Mouse (Mus musculus) megakaryocyte, embryonic 14.5 days (primary cell): Measurements from ENCODE around the gene Crb3. TPM values are rescaled to one million over a fixed set of nuclear protein-coding genes. Genes with fewer than 3 reads are reported as not detected.
"Not testable (repeated sequence)": the region's sequence is repeated elsewhere in the genome, so short reads cannot be mapped to it uniquely, and the experiment has no call there.

Experiments used
- H3K27me3 ChIP-seq: replicated peaks from 2 replicates; pipeline ENCODE3; 2012; ENCODE audit warnings: inconsistent platforms
- H3K36me3 ChIP-seq: replicated peaks from 2 replicates; pipeline ENCODE3; 2012; ENCODE audit warnings: low read length, inconsistent platforms, mixed read lengths
- H3K4me1 ChIP-seq: 2 replicates; pipeline ENCODE4 v1.6.1; 2012; ENCODE audit warnings: inconsistent platforms
- H3K4me3 ChIP-seq: replicated peaks from 2 replicates; pipeline ENCODE3; 2012; ENCODE audit warnings: moderate library complexity, mild to moderate bottlenecking, inconsistent platforms
- H3K9me3 ChIP-seq: 2 replicates; pipeline ENCODE4 v1.6.1; 2012; ENCODE audit warnings: inconsistent platforms
- FLI1 ChIP-seq: IDR thresholded peaks from 2 replicates; pipeline ENCODE4 v1.6.1; 2012; ENCODE audit warnings: low read length, inconsistent platforms, mixed read lengths
- GATA1 ChIP-seq: IDR thresholded peaks from 3 replicates; pipeline ENCODE4 v1.6.1; 2012; ENCODE audit warnings: mixed read lengths, low read length, inconsistent platforms, borderline replicate concordance
- polyA plus RNA-seq: library from polyadenylated mRNA; stranded (reverse); fragments of >175 nt; gene quantifications from 2 replicates; pipeline ENCODE4 v1.2.3, GENCODE M21; 2012; ENCODE audit warnings: low replicate concordance; ENCODE audit not compliant: insufficient read depth

Gene Crb3
- polyA plus RNA-seq, 1 experiment, result 0.11 TPM

GRCm38 (mm10) chr17:57031661-57032420 lies 27.1 kb upstream of the Crb3 start:
- no peak for TF ChIP-seq FLI1
- TF ChIP-seq GATA1, result 0 out of 3 replicates have a peak, but pooled peaks have one; percentile 36
- peak overlapping the region; percentile 94 for H3K4me3 ChIP-seq
- peaks cover 42% of the 10 kb centered on the region for H3K4me1 ChIP-seq
- no peaks in the 10 kb centered on the region for H3K27me3 ChIP-seq
- peaks cover 23% of the 10 kb centered on the region for H3K36me3 ChIP-seq
- H3K9me3 ChIP-seq, result no peaks in the 10 kb centered on the region

- no peak for TF ChIP-seq FLI1
- no peak for TF ChIP-seq GATA1
- Histone ChIP-seq H3K27me3 (no peaks in the 10 kb centered on the region), H3K4me3 (no peak overlapping the region), H3K9me3 (no peaks in the 10 kb centered on the region), H3K36me3 (peaks cover 13% of the 10 kb centered on the region), H3K4me1 (peaks cover 37% of the 10 kb centered on the region)
Measured at GRCm38 (mm10) chr17:57032854-57033253, 26.1 kb upstream of the Crb3 start.

GRCm38 (mm10) chr17:57038978-57039377 lies 19.9 kb upstream of the Crb3 start:
- H3K9me3 ChIP-seq, result peaks cover 3% of the 10 kb centered on the region; the same call in 1 of the 2 replicates
- peaks cover 22% of the 10 kb centered on the region for H3K27me3 ChIP-seq
- H3K4me1 ChIP-seq, result peaks cover 30% of the 10 kb centered on the region
- no peaks in the 10 kb centered on the region for H3K36me3 ChIP-seq
- TF ChIP-seq FLI1 (no peak), GATA1 (no peak)
- H3K4me3 ChIP-seq, result no peak overlapping the region

DNA sequence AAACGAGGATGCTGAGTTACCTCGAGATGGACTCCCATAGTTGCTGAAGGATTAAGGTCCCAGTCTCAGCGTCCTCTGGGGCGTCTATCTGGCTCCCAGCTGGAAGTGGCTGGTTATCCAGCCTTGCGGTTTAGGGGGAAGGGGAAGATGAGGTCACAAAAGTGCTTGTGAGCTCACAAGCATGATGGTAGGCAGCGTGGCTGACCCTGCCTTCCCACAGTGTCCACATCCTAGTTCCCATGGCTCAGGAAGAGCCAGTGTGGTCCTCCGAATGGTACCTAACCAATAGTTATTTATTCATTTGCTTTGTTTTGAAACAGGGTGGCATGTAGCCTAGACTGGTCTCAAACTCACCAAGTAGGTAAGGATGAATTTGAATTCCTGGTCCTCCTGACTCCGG lies 17.4 kb upstream of the Crb3 start, which contains the start of gene Slc25a41:
Slc25a41 (minus strand) TSS at position 101 of the 400 bp plus-strand sequence.
- no peak within 1 kb of the TSS for H3K4me3 ChIP-seq
- peaks cover 3% of the 10 kb centered on the region; the same call in 1 of the 2 replicates for H3K9me3 ChIP-seq
- H3K27me3 ChIP-seq, result peaks cover 36% of the 10 kb centered on the region
- TF ChIP-seq FLI1, result no peak
- TF ChIP-seq GATA1, result no peak
- H3K36me3 ChIP-seq, result no peaks in the 10 kb centered on the region
- peaks cover 30% of the 10 kb centered on the region for H3K4me1 ChIP-seq

GRCm38 (mm10) chr17:57047406-57047805 lies 11.5 kb upstream of the Crb3 start:
- Histone ChIP-seq H3K4me1 (peaks cover 4% of the 10 kb centered on the region), H3K36me3 (no peaks in the 10 kb centered on the region), H3K4me3 (no peak overlapping the region), H3K9me3 (no peaks in the 10 kb centered on the region), H3K27me3 (peaks cover 21% of the 10 kb centered on the region)
- TF ChIP-seq GATA1 (no peak), FLI1 (no peak)

- Histone ChIP-seq H3K36me3 (no peaks in the 10 kb centered on the region), H3K4me3 (no peak overlapping the region), H3K27me3 (peaks cover 23% of the 10 kb centered on the region), H3K4me1 (no peaks in the 10 kb centered on the region; the same call in none of the 2 replicates), H3K9me3 (no peaks in the 10 kb centered on the region)
- TF ChIP-seq FLI1 (no peak), GATA1 (no peak)
Measured at GRCm38 (mm10) chr17:57048816-57049215, 10.1 kb upstream of the Crb3 start.

DNA sequence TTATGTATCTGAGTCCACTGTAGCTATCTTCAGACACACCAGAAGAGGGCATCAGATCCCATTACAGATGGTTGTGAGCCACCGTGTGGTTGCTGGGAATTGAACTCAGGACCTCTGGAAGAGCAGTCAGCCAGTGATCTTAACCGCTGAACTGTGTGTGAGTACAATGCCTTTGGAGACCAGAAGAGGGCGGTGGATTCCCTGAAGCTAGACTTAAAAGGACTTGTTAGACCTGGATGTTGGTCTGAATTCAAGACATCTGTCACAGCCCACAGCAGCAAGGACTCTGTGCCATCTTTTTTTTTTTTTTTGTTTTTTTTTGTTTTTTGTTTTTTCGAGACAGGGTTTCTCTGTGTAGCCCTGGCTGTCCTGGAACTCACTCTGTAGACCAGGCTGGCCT lies 7.2 kb upstream of the Crb3 start:
- H3K9me3 ChIP-seq, H3K4me3 ChIP-seq, H3K4me1 ChIP-seq, H3K36me3 ChIP-seq: not testable (repeated sequence)
- H3K27me3 ChIP-seq, result peaks cover 17% of the 10 kb centered on the region

DNA sequence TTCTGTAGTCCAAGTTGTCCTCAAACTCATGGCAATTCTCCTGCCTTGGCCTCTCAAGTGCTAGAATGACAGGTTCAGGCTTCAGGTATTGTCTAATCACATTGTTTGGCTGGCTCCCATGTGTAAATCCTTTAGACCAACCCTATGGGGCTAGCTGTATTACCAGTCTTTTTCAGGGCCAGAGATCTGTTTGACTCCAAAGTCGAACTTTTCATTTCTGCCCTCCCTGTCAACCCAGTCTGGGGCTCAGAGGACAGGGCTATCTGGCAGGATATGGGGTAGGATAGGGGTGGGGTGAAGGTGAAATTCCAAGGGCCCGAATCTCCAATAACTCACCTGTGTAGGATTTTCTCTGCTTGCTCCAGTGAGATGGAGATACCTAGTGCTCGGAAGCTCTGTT lies 2.7 kb upstream of the Crb3 start:
- peaks cover 55% of the 10 kb centered on the region for H3K27me3 ChIP-seq
- peaks cover 25% of the 10 kb centered on the region for H3K4me1 ChIP-seq
- H3K4me3 ChIP-seq, result no peak overlapping the region
- TF ChIP-seq FLI1, result no peak
- no peak for TF ChIP-seq GATA1
- H3K9me3 ChIP-seq, result no peaks in the 10 kb centered on the region
- no peaks in the 10 kb centered on the region for H3K36me3 ChIP-seq

DNA sequence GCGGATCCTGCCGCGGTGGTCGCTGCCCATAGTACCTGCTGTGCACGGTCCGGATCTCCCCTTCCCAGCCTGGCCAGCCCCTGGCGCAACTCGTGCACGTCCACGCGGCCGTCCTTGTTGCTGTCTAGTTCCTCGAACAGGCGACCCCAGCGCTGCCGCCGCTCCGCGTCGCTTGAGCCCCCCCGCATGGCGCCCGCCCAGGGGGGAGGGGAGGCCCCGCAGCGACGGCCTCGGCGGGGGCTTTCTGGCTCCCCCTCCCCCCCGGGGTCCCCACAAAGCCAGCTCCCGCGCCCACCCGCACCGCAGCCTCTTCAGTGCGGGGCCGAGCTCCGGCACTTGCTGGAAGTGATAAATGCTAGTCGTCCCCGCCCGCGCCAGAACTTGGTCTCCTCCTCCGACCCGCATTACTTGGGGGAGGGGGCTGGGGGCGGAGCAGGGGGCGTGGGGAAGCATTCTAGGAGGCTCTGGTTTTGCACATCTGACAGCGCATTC lies 627 bp downstream of the Crb3 start, which contains the start of gene Slc25a23:
Slc25a23 (minus strand) TSS at position 378 of the 492 bp plus-strand sequence.
- Histone ChIP-seq H3K9me3 (no peaks in the 10 kb centered on the region), H3K36me3 (no peaks in the 10 kb centered on the region), H3K4me3 (peak within 1 kb of the TSS; percentile 91), H3K4me1 (peaks cover 43% of the 10 kb centered on the region), H3K27me3 (peaks cover 73% of the 10 kb centered on the region)
- TF ChIP-seq FLI1, result no peak
- no peak for TF ChIP-seq GATA1

DNA sequence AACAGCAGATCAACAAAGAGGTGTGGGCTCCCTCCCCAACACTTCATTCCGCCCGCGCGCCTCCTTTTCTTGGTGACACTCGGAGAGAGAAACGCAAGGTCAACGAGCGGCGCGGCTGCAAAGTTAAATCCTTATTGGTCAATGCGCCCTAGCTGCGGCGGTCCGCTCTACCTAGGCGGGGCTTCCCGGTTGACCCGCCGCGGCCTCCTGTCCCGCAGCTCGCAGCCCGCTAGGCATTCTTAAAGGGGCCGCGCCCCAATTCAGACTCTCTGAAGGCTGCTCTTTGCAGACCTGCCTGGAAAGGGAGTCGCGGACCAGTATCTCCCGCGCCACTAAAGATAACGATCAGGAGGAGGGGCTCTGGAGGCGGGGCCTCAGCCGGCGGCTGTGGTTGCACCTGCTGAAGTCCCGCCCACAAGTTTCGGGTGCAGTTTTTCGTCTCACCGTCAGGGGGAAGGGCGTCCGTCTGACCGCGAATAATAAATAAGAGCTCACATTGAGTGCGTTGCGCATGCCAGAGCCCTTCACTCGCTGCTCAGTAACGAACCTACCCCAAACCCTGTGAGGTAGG lies 1.4 kb downstream of the Crb3 start:
- H3K36me3 ChIP-seq, result peaks cover under 1% of the 10 kb centered on the region
- H3K4me3 ChIP-seq, result peak overlapping the region; percentile 91
- no peaks in the 10 kb centered on the region for H3K9me3 ChIP-seq
- peaks cover 76% of the 10 kb centered on the region for H3K27me3 ChIP-seq
- peaks cover 47% of the 10 kb centered on the region for H3K4me1 ChIP-seq
- TF ChIP-seq GATA1, result 0 out of 3 replicates have a peak, but pooled peaks have one; percentile 20
- TF ChIP-seq FLI1, result no peak
